Mouse (Mus musculus): ENCODE data around the gene Atp2a2. TPM values are rescaled to one million over a fixed set of nuclear protein-coding genes. Genes with fewer than 3 reads are reported as not detected.

Gene Atp2a2
- 49.4 and 52.0 TPM in 2 replicates for polyA plus RNA-seq (2015; fragmentation: Nextera tagmentation; extraction: Ambion mirVana)

- H3K36me3 ChIP-seq: no peaks in the 10 kb centered on the region
- peak within 1 kb of the TSS; percentile 99 for H3K9ac ChIP-seq (replicated peaks)
- peak; percentile 94 for ATAC-seq (ENCODE audit: low FRiP score)
- peak within 1 kb of the TSS; percentile 99 for H3K27ac ChIP-seq (replicated peaks)
- H3K9me3 ChIP-seq (replicated peaks): no peaks in the 10 kb centered on the region
- H3K4me3 ChIP-seq (replicated peaks): peak within 1 kb of the TSS; percentile 96
- WGBS: under 1% methylated on average over 89 of the region's 113 CpGs
- peaks cover 38% of the 10 kb centered on the region for H3K4me1 ChIP-seq
- no peaks in the 10 kb centered on the region for H3K27me3 ChIP-seq (replicated peaks)
- peak within 1 kb of the TSS; percentile 86 for H3K4me2 ChIP-seq
Observed at GRCm38 (mm10) chr5:122502077-122502941, at the start of gene Atp2a2. Atp2a2 (minus strand) TSS chr5:122502225.

DNA sequence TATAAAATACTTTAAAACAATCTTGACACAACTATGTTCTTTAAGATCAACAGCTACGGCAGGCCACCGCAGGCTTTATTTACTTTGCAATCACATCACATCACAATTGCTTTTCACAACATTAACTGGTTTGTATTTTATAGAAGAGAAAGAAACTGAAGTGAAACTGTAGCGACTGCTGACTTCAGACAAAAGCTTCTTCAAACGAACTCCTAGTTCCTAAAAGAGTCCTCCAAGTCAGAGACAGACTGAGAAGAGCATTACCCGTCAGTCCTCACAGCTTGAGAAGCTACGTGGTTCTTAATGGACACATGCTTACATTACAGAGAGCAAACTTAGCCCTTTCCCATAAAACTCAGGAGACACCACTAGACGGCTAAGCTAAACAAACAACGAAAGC lies 48.4 kb upstream of the Atp2a2 start:
- H3K4me3 ChIP-seq (replicated peaks): no peak overlapping the region
- 57% methylated on average over 8 of the region's 8 CpGs for WGBS
- ATAC-seq (ENCODE audit: low FRiP score): no peak

GRCm38 (mm10) chr5:122548671-122549070 lies 46.6 kb upstream of the Atp2a2 start:
- no peak overlapping the region for H3K4me2 ChIP-seq
- no peaks in the 10 kb centered on the region for H3K9me3 ChIP-seq (replicated peaks)
- WGBS: 76% methylated on average over 6 of the region's 6 CpGs
- 0 out of 2 replicates have a peak, but pooled peaks cover 6% of the 10 kb centered on the region for H3K4me1 ChIP-seq
- ATAC-seq (ENCODE audit: low FRiP score): no peak
- H3K9ac ChIP-seq (replicated peaks): no peak overlapping the region
- H3K36me3 ChIP-seq: no peaks in the 10 kb centered on the region
- H3K4me3 ChIP-seq (replicated peaks): no peak overlapping the region
- no peak overlapping the region for H3K27ac ChIP-seq (replicated peaks)
- H3K27me3 ChIP-seq (replicated peaks): no peaks in the 10 kb centered on the region

More for the DNA sequence above, 48.4 kb upstream of the Atp2a2 start:
- no peaks in the 10 kb centered on the region for H3K27me3 ChIP-seq (replicated peaks)
- 0 out of 2 replicates have a peak, but pooled peaks cover 6% of the 10 kb centered on the region for H3K4me1 ChIP-seq
- H3K9me3 ChIP-seq (replicated peaks): no peaks in the 10 kb centered on the region
- no peak overlapping the region for H3K27ac ChIP-seq (replicated peaks)
- no peak overlapping the region for H3K9ac ChIP-seq (replicated peaks)
- no peaks in the 10 kb centered on the region for H3K36me3 ChIP-seq
- no peak overlapping the region for H3K4me2 ChIP-seq

- Histone ChIP-seq H3K9ac (replicated peaks) (no peak overlapping the region), H3K4me3 (replicated peaks) (no peak overlapping the region), H3K36me3 (no peaks in the 10 kb centered on the region), H3K4me2 (no peak overlapping the region), H3K4me1 (0 out of 2 replicates have a peak, but pooled peaks cover 6% of the 10 kb centered on the region), H3K27ac (replicated peaks) (no peak overlapping the region), H3K9me3 (replicated peaks) (no peaks in the 10 kb centered on the region), H3K27me3 (replicated peaks) (no peaks in the 10 kb centered on the region)
- no peak for ATAC-seq (ENCODE audit: low FRiP score)
- WGBS: 35% methylated on average over 6 of the region's 6 CpGs
Observed at GRCm38 (mm10) chr5:122547810-122548209, 45.8 kb upstream of the Atp2a2 start.

DNA sequence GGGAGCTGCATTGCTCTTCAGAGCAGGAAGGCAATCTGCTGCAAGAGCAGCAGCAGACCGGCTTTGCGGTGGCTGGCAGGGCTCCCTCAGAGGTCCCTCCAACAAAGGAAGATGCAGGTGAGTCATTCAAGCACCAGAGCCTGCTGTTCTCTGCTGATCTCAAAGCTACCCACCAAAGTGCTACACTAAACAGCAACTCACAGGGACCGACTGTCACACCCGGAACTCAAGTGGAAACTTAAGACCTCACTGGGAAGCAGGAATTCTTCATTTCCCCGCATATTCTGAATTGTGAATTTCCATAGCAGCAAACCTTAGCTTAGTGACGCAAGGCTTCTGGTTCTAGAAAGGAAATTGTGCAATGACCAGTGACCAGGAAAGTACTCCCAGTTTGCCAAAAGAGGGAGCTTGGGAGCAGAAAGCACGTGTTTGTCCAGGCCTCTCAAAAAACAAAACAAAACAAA lies 45.3 kb upstream of the Atp2a2 start:
- no peak overlapping the region for H3K9ac ChIP-seq (replicated peaks)
- H3K36me3 ChIP-seq: no peaks in the 10 kb centered on the region
- 0 out of 2 replicates have a peak, but pooled peaks cover 6% of the 10 kb centered on the region for H3K4me1 ChIP-seq
- H3K4me3 ChIP-seq (replicated peaks): no peak overlapping the region
- no peaks in the 10 kb centered on the region for H3K27me3 ChIP-seq (replicated peaks)
- no peak for ATAC-seq (ENCODE audit: low FRiP score)
- WGBS: 51% methylated on average over 7 of the region's 7 CpGs
- no peak overlapping the region for H3K4me2 ChIP-seq
- no peak overlapping the region for H3K27ac ChIP-seq (replicated peaks)
- no peaks in the 10 kb centered on the region for H3K9me3 ChIP-seq (replicated peaks)

GRCm38 (mm10) chr5:122543392-122543791 lies 41.4 kb upstream of the Atp2a2 start:
- H3K36me3 ChIP-seq: peaks cover 9% of the 10 kb centered on the region; the same call in 1 of the 2 replicates
- 0 out of 2 replicates have a peak, but pooled peaks cover 2% of the 10 kb centered on the region for H3K4me1 ChIP-seq
- no peak overlapping the region for H3K27ac ChIP-seq (replicated peaks)
- 95% methylated on average over 6 of the region's 6 CpGs for WGBS
- H3K4me3 ChIP-seq (replicated peaks): no peak overlapping the region
- H3K27me3 ChIP-seq (replicated peaks): no peaks in the 10 kb centered on the region
- no peaks in the 10 kb centered on the region for H3K9me3 ChIP-seq (replicated peaks)
- no peak overlapping the region for H3K4me2 ChIP-seq
- no peak overlapping the region for H3K9ac ChIP-seq (replicated peaks)
- no peak for ATAC-seq (ENCODE audit: low FRiP score)

DNA sequence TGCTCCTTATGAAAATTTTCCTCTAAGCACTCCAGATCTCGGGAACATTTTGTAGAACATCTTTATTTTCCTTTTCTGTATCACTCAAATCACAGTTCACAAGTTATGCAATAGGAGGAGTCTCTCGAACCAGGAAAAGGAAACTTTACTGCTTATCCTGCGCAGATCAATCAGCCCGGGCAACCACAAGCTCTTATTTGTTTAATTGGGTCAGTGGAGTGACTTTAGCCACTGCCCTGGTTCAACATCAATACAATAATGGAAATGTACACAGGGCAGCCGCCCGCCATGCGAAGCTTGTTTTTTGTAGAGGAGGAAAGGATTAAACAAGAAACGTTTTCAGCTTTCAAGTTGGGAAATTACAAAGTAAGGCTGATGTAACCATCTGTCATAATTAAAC lies 39.8 kb upstream of the Atp2a2 start:
- Histone ChIP-seq H3K27ac (replicated peaks) (no peak overlapping the region), H3K4me3 (replicated peaks) (no peak overlapping the region), H3K4me1 (no peaks in the 10 kb centered on the region), H3K27me3 (replicated peaks) (no peaks in the 10 kb centered on the region), H3K9me3 (replicated peaks) (no peaks in the 10 kb centered on the region), H3K9ac (replicated peaks) (no peak overlapping the region), H3K4me2 (no peak overlapping the region), H3K36me3 (peaks cover 9% of the 10 kb centered on the region; the same call in 1 of the 2 replicates)
- ATAC-seq (ENCODE audit: low FRiP score): no peak
- 93% methylated on average over 8 of the region's 8 CpGs for whole genome bisulfite sequencing

GRCm38 (mm10) chr5:122538077-122538476 lies 36.1 kb upstream of the Atp2a2 start:
- Histone ChIP-seq H3K27me3 (replicated peaks) (no peaks in the 10 kb centered on the region), H3K4me1 (no peaks in the 10 kb centered on the region), H3K4me3 (replicated peaks) (no peak overlapping the region), H3K9me3 (replicated peaks) (no peaks in the 10 kb centered on the region), H3K9ac (replicated peaks) (no peak overlapping the region), H3K4me2 (no peak overlapping the region), H3K36me3 (peaks cover 9% of the 10 kb centered on the region; the same call in 1 of the 2 replicates), H3K27ac (replicated peaks) (no peak overlapping the region)
- 95% methylated on average over 11 of the region's 11 CpGs for WGBS
- ATAC-seq (ENCODE audit: low FRiP score): no peak

DNA sequence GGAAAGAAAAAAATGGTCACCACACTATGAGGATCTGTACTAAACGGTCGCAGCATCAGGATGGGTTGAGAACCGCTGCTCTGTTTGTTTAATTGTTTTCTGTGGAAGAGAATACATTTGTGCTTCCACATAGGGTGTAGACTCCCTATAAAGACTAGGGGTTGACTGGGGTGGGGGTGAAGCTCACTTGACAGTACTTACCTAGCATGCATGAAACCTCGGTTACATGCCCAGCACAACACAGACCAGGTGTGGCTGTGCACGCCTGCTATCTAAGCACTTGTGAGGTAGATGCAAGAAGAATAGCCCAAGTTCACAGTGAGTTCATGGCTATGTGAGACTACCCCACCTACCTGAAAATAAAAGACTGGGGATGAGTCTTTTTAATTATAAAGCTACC lies 35.6 kb upstream of the Atp2a2 start:
- Histone ChIP-seq H3K9ac (replicated peaks) (no peak overlapping the region), H3K27ac (replicated peaks) (no peak overlapping the region), H3K4me1 (no peaks in the 10 kb centered on the region), H3K4me2 (no peak overlapping the region), H3K36me3 (peaks cover 9% of the 10 kb centered on the region; the same call in 1 of the 2 replicates), H3K27me3 (replicated peaks) (no peaks in the 10 kb centered on the region), H3K4me3 (replicated peaks) (no peak overlapping the region), H3K9me3 (replicated peaks) (no peaks in the 10 kb centered on the region)
- no peak for ATAC-seq (ENCODE audit: low FRiP score)
- WGBS: 96% methylated on average over 5 of the region's 5 CpGs

GRCm38 (mm10) chr5:122533884-122534283 lies 31.9 kb upstream of the Atp2a2 start:
- Histone ChIP-seq H3K4me2 (no peak overlapping the region), H3K27me3 (replicated peaks) (no peaks in the 10 kb centered on the region), H3K9ac (replicated peaks) (no peak overlapping the region), H3K9me3 (replicated peaks) (no peaks in the 10 kb centered on the region), H3K4me3 (replicated peaks) (no peak overlapping the region), H3K4me1 (peaks cover 14% of the 10 kb centered on the region), H3K36me3 (0 out of 2 replicates have a peak, but pooled peaks cover 1% of the 10 kb centered on the region), H3K27ac (replicated peaks) (no peak overlapping the region)
- 80% methylated on average over 8 of the region's 8 CpGs for WGBS
- ATAC-seq (ENCODE audit: low FRiP score): no peak

- no peak overlapping the region for H3K27ac ChIP-seq (replicated peaks)
- H3K4me3 ChIP-seq (replicated peaks): no peak overlapping the region
- no peaks in the 10 kb centered on the region for H3K27me3 ChIP-seq (replicated peaks)
- no peak overlapping the region for H3K4me2 ChIP-seq
- H3K9ac ChIP-seq (replicated peaks): no peak overlapping the region
- H3K36me3 ChIP-seq: no peaks in the 10 kb centered on the region
- no peak for ATAC-seq (ENCODE audit: low FRiP score)
- WGBS: 70% methylated on average over 9 of the region's 9 CpGs
- H3K4me1 ChIP-seq: peaks cover 29% of the 10 kb centered on the region
- no peaks in the 10 kb centered on the region for H3K9me3 ChIP-seq (replicated peaks)
Observed at GRCm38 (mm10) chr5:122529913-122530604, 28.0 kb upstream of the Atp2a2 start.

Data from neural tube, embryonic 15.5 days (tissue).